Mouse (Mus musculus): ENCODE data around the gene Plch2.

GRCm38 (mm10) chr4:154958621-154959020 is 98.0 kb downstream of the Plch2 start:
- no peak for TF ChIP-seq CTCF (IDR thresholded peaks at IDR 0.05; ENCODE audit: insufficient read depth, low read length)
- TF ChIP-seq POLR2A (IDR thresholded peaks at IDR 0.05; ENCODE audit: borderline replicate concordance, extremely low read depth, low read depth, low read length) = no peak

Measured in lung, adult 2 months (tissue).